Mouse (Mus musculus): ENCODE results near the gene Primpol.
A peak's percentile ranks its signal among the peaks of the same experiment; 100 is the strongest.
"Not testable (repeated sequence)": the region's sequence is repeated elsewhere in the genome, so short reads cannot be mapped to it uniquely, and the experiment has no call there.

Gene Primpol

GRCm38 (mm10) chr8:46603587-46603986 lies 13.4 kb downstream of the Primpol start:
- DNase-seq (ENCODE audit: low spot score), result no peak

- DNase-seq (ENCODE audit: low spot score), result no peak
Measured at GRCm38 (mm10) chr8:46600959-46601707, 15.9 kb downstream of the Primpol start.

- no peak for DNase-seq (ENCODE audit: low spot score)
Measured at GRCm38 (mm10) chr8:46599314-46599904, 17.6 kb downstream of the Primpol start.

- DNase-seq (ENCODE audit: low spot score), result no peak
Measured at GRCm38 (mm10) chr8:46598753-46599152, 18.3 kb downstream of the Primpol start.

GRCm38 (mm10) chr8:46598114-46598513 lies 18.9 kb downstream of the Primpol start:
- no peak for DNase-seq (ENCODE audit: low spot score)

- no peak for DNase-seq (ENCODE audit: low spot score)
Measured at GRCm38 (mm10) chr8:46597411-46597810, 19.6 kb downstream of the Primpol start.

DNA sequence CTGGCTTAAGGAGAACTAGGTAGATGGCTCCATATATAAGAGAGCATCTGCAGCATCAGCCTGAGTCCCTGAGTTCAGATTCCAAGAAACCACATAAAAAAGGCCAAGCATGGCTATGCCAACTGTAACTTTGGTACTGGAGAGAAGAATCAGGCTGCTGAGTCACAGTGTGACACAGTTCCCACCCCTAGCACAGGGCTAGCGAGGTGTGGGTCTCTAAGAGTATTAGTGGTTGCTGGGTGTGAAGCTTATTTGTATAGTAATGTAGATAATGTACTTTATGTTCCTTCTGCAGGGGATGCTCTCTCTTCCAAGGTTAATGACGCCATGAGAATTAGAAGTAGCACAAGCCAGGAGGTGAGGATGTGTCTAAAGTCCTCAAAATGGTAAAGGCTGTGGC lies 20.5 kb downstream of the Primpol start:
- no peak for DNase-seq (ENCODE audit: low spot score)

DNA sequence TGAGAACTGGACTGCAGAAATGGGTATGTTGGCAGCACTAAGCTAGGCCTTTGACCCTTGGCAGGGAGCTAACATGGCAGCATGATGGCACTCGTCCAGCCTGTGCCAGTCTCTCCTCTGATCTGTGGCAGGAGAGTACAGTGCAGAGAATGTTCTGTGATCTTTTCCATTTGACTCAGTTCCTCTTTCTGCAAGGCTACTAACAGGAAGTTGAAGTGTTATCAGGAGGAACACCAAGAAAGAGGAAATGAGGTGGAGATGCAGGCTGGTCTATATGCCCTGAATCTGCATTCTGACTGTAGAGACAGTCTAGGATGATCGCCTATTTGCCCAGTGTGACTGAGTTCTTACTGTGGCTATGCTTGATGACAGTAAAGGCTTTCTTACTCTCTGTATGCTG lies 21.4 kb downstream of the Primpol start:
- no peak for DNase-seq (ENCODE audit: low spot score)

DNA sequence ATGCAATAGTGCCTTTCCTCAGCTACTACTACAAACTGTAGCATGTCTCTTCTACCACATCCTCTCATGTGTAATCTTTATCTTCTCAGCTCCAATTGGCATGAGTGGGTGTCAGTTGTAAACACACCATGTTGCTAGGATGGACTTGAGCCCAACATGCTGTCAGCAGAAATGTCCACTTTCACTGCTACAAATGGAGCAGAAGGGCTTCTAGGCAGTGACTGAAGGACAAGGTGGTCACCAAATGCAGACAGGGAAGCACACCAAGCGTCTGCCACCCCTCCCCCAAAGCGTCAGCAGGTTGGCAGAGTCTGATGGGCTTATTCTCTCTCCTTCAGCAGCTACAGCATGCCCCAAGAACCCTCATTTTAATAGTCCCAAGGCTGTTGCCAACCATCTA lies 23.2 kb downstream of the Primpol start:
- DNase-seq (ENCODE audit: low spot score), result no peak

DNA sequence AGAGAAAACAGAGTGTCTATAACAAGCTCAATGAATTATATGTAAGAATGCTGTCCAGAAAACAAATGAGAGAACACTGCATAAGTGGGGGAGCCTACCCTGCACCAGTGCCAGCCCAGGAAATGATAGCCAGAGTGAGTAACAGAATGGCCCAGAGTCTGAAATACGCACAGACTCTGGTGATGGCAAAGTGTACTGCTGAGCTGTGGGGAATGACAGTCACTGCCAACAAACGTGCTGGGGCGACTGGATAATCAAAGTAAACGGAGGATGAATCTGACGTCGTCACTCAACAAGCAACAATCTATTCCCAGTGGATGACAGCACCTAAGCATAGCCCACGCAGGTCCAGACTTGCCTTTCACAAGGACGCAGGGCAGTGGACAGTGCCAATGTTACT lies 23.9 kb downstream of the Primpol start:
- no peak for DNase-seq (ENCODE audit: low spot score)

GRCm38 (mm10) chr8:46588663-46589062 lies 28.3 kb downstream of the Primpol start:
- no peak for DNase-seq (ENCODE audit: low spot score)

DNA sequence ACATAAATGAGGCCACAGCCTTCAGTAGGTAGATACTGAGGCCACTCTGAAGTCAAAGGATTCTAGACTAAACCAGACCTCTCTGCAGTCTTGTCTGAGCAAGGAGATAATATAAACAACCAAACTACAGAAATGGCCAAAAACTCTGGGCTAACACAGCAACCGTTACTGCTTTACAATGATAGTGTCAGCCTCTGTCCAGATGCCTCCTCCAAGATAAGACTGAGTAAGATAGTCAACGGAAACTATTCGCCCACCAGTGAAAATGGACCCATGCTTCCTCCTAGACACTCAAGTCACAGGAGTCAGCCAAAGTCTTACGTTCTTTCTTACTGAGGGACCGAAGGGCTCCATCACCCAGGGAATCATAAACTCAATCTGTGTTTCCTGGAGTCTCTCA lies 29.1 kb downstream of the Primpol start:
- DNase-seq (ENCODE audit: low spot score), result no peak

- no peak for DNase-seq (ENCODE audit: low spot score)
Measured at GRCm38 (mm10) chr8:46585576-46585975, 31.4 kb downstream of the Primpol start.

DNA sequence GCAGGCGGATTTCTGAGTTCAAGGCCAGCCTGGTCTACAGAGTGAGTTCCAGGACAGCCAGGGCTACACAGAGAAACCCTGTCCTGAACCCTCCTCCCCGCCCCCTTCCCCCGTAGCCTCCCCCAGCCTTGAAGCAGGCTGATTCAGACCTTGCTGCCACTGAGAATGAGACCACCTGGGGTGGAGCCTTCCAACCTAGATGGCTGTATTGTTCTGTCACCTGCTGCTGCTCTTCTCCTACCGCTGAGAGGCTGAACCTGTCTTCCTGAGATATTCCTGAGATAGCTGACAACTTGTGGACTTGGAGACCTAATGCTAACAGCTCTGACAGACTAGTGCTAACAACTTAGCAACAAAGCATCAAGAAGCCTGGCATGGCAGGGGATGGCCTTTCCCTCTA lies 32.7 kb downstream of the Primpol start:
- not testable (repeated sequence) for DNase-seq (ENCODE audit: low spot score)

DNA sequence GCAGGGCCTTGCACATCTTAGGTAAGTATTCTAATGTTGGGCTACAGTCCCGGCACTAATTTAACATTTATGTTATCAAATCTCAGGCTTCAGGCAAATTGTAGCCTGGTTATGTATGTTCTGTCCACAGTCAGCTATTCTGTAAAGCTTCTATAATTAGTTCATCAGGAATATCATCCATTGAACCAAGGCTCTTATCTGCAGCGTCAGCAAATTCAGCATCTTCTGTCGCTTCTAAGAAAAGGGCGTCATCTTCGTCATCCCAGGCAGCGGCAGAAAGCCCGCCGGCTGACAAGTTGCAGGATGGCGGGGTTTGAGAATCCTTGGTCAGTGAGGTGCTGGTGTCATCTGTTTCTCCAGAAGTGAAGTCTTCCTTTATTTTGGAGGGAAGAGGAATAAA lies 38.2 kb downstream of the Primpol start:
- no peak for DNase-seq (ENCODE audit: low spot score)

DNA sequence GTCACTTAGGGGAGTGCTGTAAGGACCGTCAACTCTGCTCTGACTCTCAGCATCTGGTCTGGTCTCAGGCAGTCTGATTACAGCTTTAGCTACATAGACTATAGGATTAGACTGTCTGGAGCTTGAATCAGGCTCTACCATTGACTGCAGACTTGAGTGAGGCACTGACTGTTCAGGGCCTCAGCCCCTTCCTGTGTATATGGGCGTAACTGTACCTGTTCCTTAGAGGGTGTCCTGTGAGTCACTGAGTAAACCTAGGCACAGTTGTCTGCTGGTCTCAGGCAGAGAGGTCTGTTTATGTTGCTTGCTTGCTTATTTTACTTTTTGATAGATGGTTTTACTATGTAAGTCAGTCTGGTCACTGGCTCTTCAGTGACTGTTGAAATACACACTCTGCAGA lies 43.0 kb downstream of the Primpol start:
- no peak for DNase-seq (ENCODE audit: low spot score)

DNA sequence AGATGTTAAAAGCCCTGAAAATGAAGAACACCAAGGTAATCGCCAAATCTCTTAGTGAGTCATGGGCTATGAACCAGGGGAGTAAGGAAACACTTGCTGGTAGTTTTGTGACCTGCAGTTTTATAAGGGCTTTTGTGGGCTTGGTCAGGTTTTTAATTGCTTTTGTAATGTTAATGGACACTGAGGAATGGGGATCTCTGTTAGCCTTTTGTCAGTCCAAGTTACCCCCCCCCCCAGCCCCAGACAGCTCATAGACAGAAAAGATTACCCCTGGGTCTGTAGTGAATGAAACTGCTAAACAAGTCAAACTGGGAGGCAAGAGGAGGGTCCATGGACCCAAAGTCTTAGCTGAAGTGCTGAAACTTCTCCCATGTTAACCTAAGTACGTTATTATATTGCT lies 43.6 kb downstream of the Primpol start:
- no peak for DNase-seq (ENCODE audit: low spot score)

GRCm38 (mm10) chr8:46570673-46571072 lies 46.3 kb downstream of the Primpol start:
- DNase-seq (ENCODE audit: low spot score), result no peak

- no peak for DNase-seq (ENCODE audit: low spot score)
Measured at GRCm38 (mm10) chr8:46569659-46570441, 47.2 kb downstream of the Primpol start.

DNA sequence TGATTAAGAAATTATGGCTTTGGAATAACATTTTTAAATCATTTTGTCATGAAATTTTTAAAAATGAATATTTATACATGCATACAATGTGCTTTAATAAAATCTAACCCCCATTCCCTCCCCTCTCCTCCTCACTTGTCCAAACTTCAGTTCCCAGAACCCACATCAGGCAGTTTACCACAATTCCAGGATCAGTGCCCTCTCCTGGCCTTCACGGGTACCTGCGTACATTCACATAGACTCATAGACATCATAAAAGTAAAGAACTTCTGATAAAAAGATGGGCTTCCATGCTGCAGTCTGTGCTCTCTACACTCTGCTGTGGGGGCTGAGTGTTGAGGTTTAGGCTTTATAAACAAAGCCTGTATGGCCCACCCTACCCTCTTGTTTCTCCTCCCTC lies 48.1 kb downstream of the Primpol start:
- no peak for DNase-seq (ENCODE audit: low spot score)

GRCm38 (mm10) chr8:46567946-46568345 lies 49.1 kb downstream of the Primpol start:
- DNase-seq (ENCODE audit: low spot score), result no peak

GRCm38 (mm10) chr8:46566914-46567529 lies 50.0 kb downstream of the Primpol start:
- peak; percentile 72 for DNase-seq (ENCODE audit: low spot score)

DNA sequence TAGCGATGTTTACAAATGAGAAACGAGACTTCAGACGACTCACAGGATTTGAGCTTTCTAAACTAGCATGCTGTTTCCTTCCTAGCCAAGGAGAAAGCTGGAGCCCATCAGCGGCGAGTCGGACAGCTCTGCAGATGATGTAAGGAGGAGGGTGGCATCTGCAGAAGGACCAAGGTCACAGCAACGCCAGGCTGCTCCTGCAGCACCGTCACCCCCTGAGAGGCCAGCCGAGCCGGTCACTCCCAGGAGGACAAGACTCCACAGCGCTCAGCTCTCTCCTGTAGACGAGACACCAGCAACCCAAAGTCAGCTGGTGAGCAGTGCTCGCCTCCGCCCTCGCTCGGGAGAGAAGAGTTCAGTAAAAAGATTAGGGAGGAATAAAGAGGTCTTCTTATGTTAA lies 54.7 kb downstream of the Primpol start:
- no peak for DNase-seq (ENCODE audit: low spot score)

All from left cerebral cortex, adult 11 months (tissue).